Mouse (Mus musculus) midbrain, embryonic 12.5 days (tissue): ENCODE data around the gene Slc44a5. TPM values are rescaled to one million over a fixed set of nuclear protein-coding genes. Genes with fewer than 3 reads are reported as not detected.

ENCODE experiments used
- ATAC-seq: fragments of 200-750 bp; cut with Nextera tagmentation; 2 replicates; pipeline ENCODE4 v1.8.0; 2017; ENCODE audit warnings: low read depth, moderate TSS enrichment, moderate library complexity; ENCODE audit not compliant: low FRiP score
- H3K27ac ChIP-seq: fragments of 300-500 bp; sonication (generic); replicated peaks from 2 replicates; pipeline ENCODE4 v1.5.1; 2016; ENCODE audit warnings: mild to moderate bottlenecking
- H3K27me3 ChIP-seq: fragments of 300-500 bp; sonication (generic); 2 replicates; pipeline ENCODE4 v1.6.1; 2016; ENCODE audit warnings: mild to moderate bottlenecking
- H3K36me3 ChIP-seq: fragments of 300-500 bp; sonication (generic); 2 replicates; pipeline ENCODE4 v1.6.1; 2016
- H3K4me1 ChIP-seq: fragments of 300-500 bp; sonication (generic); 2 replicates; pipeline ENCODE4 v1.6.1; 2016
- H3K4me2 ChIP-seq: fragments of 300-500 bp; sonication (generic); replicated peaks from 2 replicates; pipeline ENCODE4 v1.6.1; 2016; ENCODE audit warnings: mild to moderate bottlenecking, moderate library complexity
- H3K4me3 ChIP-seq: fragments of 300-500 bp; sonication (generic); 2 replicates; pipeline ENCODE4 v1.5.1; 2016; ENCODE audit warnings: mild to moderate bottlenecking
- H3K9ac ChIP-seq: fragments of 300-500 bp; sonication (generic); replicated peaks from 2 replicates; pipeline ENCODE4 v1.6.1; 2016; ENCODE audit warnings: mild to moderate bottlenecking, moderate library complexity
- H3K9me3 ChIP-seq: fragments of 300-500 bp; sonication (generic); 2 replicates; pipeline ENCODE4 v1.6.1; 2016; ENCODE audit warnings: mild to moderate bottlenecking
- WGBS: fragments of 180-500 bp; shearing (Covaris S2); methylation state at CpG from one replicate; pipeline ENCODE4 v1.1.7; 2016; 5-methylcytosine and 5-hydroxymethylcytosine counted together
- polyA plus RNA-seq: library from polyadenylated mRNA; unstranded; fragments of >200 nt; fragmentation: Nextera tagmentation; extraction: Ambion mirVana; gene quantifications from 2 replicates; pipeline ENCODE4 v1.2.1, GENCODE M21; 2016

Gene Slc44a5
- 5.8 and 6.1 TPM in 2 replicates for polyA plus RNA-seq

DNA sequence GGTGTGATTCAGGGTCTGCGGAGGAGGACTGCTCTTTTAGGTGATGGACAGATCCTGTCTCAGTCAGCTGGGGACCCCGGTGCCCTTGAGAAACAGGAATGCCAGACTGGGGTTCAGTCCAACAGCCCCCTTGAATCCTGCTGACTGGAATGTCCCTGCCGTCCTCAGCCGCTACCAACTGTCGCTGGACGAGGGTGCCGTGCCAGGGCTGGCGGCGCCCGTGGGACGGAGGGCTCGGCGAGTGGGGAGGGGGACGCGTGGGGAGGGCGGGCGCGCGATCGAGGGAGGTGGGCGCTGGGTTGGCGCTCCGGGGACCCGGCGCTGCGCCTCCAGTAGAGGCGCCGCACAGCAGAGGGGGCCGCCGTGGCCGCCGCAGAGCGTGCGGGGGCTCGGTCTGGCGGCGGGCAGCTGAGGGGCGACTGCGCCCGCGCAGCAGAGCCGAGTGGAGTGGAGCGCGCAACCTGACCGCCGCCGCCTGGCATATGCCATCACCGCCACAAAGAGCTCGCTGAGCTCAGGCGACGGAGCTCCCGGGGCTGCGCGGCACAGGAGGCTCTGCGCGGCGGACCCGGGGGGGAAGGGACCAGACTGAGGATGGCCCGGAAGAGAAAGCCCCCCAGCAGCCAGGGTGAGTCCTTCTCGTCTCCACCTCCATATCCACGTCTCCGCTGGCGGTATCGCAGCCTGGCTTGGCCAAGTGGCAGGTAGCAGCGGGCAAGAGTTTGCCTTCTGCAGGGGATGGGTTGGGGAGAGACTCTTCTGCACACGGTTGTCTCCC lies at the start of gene Slc44a5:
TSS of gene Slc44a5 (plus strand) at position 266 of the 778 bp plus-strand sequence.
- H3K9me3 ChIP-seq = no peaks in the 10 kb centered on the region
- H3K4me2 ChIP-seq = peak within 1 kb of the TSS; percentile 98
- ATAC-seq = peak; percentile 83
- H3K27ac ChIP-seq = no peak within 1 kb of the TSS
- peak within 1 kb of the TSS; percentile 68 for H3K4me3 ChIP-seq
- H3K9ac ChIP-seq = peak within 1 kb of the TSS; percentile 68
- H3K36me3 ChIP-seq = no peaks in the 10 kb centered on the region
- peaks cover 18% of the 10 kb centered on the region for H3K4me1 ChIP-seq
- peaks cover 44% of the 10 kb centered on the region for H3K27me3 ChIP-seq
- under 1% methylated on average over 65 of the region's 66 CpGs for WGBS

DNA sequence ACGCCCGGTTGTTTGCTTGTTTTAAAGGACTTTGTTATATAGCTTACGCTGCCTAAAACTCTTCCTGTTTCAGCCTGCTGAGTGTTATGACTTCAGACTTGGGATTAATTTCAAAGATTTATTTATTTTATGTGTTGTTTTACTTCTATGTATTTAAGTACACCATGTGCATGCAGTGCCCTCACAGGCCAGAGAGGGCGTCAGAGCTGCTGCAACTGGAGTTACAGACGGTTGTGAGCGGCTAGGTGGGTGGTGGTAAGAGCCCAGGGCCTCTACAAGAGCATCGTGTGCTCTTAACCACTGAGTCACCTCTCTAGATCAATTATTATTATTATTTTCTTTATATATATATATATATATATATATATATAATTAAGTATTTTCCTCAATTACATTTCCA lies 46.9 kb upstream of the Slc44a5 start:
- Histone ChIP-seq H3K4me2 (no peak overlapping the region), H3K9me3 (no peaks in the 10 kb centered on the region), H3K4me3 (no peak overlapping the region), H3K27ac (no peak overlapping the region), H3K36me3 (peaks cover 57% of the 10 kb centered on the region), H3K9ac (no peak overlapping the region), H3K4me1 (no peaks in the 10 kb centered on the region), H3K27me3 (no peaks in the 10 kb centered on the region)
- 94% methylated on average over 7 of the region's 7 CpGs for WGBS
- no peak for ATAC-seq

DNA sequence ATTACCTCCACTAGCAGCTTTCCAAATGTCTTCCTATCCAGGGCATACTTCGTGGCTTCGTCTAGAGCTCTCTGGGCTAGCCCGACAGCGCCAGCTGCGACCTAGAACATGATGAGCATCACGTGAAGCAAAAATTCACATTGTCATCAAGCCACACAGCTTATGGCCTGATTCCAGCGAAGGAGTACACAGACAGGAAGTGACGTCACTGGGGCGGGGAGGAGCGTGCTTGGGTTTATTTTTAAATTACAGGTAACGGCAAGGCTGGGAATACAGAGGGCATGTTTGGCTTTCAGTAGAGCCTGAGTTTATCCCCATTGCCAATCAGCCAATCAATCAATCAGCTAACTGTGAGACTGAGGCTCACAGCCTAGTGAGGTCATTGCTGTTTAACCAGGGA lies 43.7 kb upstream of the Slc44a5 start:
- no peak overlapping the region for H3K27ac ChIP-seq
- H3K27me3 ChIP-seq = no peaks in the 10 kb centered on the region
- no peaks in the 10 kb centered on the region for H3K4me1 ChIP-seq
- H3K4me3 ChIP-seq = no peak overlapping the region
- H3K9me3 ChIP-seq = no peaks in the 10 kb centered on the region
- no peak overlapping the region for H3K9ac ChIP-seq
- WGBS = 95% methylated on average over 11 of the region's 11 CpGs
- ATAC-seq = no peak
- peaks cover 56% of the 10 kb centered on the region for H3K36me3 ChIP-seq
- H3K4me2 ChIP-seq = no peak overlapping the region

DNA sequence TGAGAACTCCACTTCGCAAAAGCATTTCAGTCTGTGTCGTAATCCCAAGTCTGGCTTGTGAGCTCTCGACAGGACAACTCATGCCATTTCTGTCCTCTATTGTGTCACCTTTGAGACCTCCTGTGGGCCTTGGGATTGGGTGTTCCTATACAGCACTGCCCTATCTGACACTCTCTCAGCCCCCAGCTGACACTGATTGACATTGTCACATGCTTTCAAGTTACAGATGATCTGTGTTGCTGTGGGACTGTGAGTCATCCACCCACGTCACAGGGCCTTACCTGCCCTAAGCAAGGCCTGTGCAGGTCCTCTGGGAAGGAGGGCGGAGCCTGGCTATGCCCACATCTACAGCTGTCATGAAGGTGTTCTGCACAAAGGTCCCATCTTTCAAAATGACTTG lies 40.8 kb upstream of the Slc44a5 start:
- Histone ChIP-seq H3K4me3 (no peak overlapping the region), H3K27ac (no peak overlapping the region), H3K9me3 (no peaks in the 10 kb centered on the region), H3K36me3 (peaks cover 61% of the 10 kb centered on the region), H3K4me1 (no peaks in the 10 kb centered on the region), H3K27me3 (no peaks in the 10 kb centered on the region), H3K9ac (no peak overlapping the region), H3K4me2 (no peak overlapping the region)
- WGBS = 96% methylated on average over 5 of the region's 5 CpGs
- no peak for ATAC-seq

DNA sequence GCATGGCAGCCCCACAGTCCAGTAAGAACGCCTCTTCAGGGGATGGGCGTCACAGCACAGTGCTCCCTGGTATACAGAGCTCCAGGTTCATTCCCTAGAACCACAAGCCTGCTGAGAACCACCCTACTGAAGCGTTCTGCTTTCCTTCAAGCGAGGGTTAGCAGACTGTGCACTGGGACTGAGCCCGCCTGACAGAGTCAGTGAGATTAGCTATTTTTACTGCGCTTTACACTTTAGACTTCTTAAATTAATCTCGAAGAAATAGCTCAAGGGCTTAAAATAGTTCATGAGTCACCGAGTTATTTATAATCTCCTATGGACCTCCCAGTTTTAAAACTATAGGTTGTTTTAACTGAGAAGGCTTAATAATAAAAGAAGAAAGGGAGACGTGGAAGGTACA lies 37.4 kb upstream of the Slc44a5 start:
- Histone ChIP-seq H3K9me3 (no peaks in the 10 kb centered on the region), H3K4me3 (no peak overlapping the region), H3K27ac (no peak overlapping the region), H3K9ac (no peak overlapping the region), H3K27me3 (no peaks in the 10 kb centered on the region), H3K4me1 (no peaks in the 10 kb centered on the region), H3K4me2 (no peak overlapping the region), H3K36me3 (peaks cover 50% of the 10 kb centered on the region)
- 91% methylated on average over 9 of the region's 9 CpGs for WGBS
- ATAC-seq = no peak

DNA sequence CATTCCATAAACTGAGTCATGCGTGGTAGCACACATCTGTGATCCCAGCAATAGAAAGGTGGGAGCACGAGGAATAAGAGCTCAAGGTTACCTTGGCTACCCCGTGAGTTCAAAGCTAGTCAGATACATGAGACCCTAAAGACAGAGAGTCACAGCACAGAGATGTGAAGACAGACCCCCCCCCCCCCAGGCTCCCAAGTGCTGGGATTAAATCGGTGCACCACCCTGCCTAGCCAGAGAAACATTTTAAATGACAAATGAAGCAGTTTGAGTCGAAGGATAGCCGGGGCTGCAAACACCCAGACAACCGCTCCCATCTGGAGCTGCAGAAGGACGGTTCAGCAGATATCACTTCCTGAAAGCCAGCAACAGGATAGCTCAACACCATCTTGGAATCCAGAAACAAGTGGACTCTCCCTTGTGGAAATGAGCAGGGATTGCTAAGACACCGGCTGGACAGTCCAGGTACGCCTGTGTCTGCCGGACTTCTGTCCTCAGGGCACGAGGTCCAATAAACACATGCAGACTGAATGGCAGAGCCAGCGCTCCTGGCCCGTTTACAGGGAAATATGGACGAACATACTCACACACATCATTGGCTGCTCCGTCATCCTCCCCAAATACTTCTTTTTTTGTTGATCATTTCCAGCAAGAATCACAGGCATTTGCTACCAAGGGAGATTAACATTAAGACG lies 36.0 kb upstream of the Slc44a5 start:
- ATAC-seq = no peak
- H3K27me3 ChIP-seq = no peaks in the 10 kb centered on the region
- no peaks in the 10 kb centered on the region for H3K9me3 ChIP-seq
- no peaks in the 10 kb centered on the region for H3K4me1 ChIP-seq
- H3K4me2 ChIP-seq = no peak overlapping the region
- H3K9ac ChIP-seq = no peak overlapping the region
- WGBS = 94% methylated on average over 17 of the region's 17 CpGs
- H3K4me3 ChIP-seq = no peak overlapping the region
- peaks cover 41% of the 10 kb centered on the region for H3K36me3 ChIP-seq
- H3K27ac ChIP-seq = no peak overlapping the region

DNA sequence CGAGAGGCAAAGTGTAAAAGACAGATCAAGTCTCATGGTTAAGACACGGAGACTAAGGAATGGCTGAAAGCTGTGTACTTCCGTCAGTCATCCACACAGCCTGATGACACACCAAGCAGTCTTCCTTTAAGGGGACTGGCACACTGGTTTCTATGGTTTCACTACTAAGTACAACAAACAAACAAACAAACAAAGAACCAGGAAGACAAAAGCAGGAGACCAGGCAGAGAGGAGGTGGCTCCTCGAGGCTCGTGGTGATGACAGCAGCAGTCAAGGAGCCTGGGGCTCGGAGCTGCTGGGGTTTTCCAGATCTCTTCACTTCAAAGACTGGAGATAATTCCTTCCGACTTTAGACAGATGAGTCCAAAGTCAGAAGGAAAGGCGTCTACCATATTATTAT lies 33.2 kb upstream of the Slc44a5 start:
- H3K4me3 ChIP-seq = no peak overlapping the region

DNA sequence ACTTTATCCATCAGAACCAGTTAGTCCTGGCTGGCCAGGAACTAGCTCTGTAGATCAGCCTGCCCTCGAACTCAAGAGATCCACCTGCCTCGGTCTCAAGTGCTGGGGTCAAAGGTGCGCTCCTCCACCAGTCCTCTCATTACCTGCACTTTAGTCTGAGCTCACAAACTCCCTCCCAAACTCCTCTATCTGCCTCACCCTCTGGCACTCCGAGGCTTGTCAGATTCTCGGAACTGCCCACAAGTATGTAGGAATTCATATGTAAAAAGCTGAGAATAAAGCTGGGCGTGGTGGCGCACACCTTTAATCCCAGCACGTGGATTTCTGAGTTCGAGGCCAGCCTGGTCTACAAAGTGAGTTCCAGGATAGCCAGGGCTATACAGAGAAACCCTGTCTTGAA lies 32.8 kb upstream of the Slc44a5 start:
- no peak overlapping the region for H3K27ac ChIP-seq
- peaks cover 27% of the 10 kb centered on the region for H3K36me3 ChIP-seq
- H3K4me1 ChIP-seq = peaks cover 11% of the 10 kb centered on the region
- ATAC-seq = no peak
- no peaks in the 10 kb centered on the region for H3K27me3 ChIP-seq
- H3K9me3 ChIP-seq = no peaks in the 10 kb centered on the region
- no peak overlapping the region for H3K4me2 ChIP-seq
- 92% methylated on average over 9 of the region's 9 CpGs for WGBS
- H3K4me3 ChIP-seq = no peak overlapping the region
- no peak overlapping the region for H3K9ac ChIP-seq

More for the DNA sequence above, 33.2 kb upstream of the Slc44a5 start:
- Histone ChIP-seq H3K4me1 (peaks cover 11% of the 10 kb centered on the region), H3K9me3 (no peaks in the 10 kb centered on the region), H3K27ac (no peak overlapping the region), H3K36me3 (peaks cover 27% of the 10 kb centered on the region), H3K9ac (no peak overlapping the region), H3K4me2 (no peak overlapping the region), H3K27me3 (no peaks in the 10 kb centered on the region)
- 82% methylated on average over 8 of the region's 8 CpGs for WGBS
- no peak for ATAC-seq

DNA sequence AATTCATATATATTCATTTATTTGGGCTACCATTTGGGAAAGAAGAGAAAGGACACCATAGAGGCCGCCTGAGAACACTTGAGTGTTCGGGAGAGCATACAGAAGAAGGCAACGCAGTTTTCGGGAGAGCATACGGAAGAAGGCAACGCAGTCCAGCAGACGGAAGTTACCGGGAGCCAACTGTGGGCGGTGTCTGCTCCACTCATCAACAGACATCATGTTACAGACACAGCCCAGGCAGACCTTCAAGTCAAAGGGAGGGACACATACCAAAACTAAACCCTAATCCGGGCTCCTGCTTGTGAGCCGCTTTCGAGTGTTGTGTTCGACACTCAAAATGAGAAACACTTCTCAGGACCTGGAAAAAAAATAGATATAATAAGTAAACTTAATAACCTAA lies 31.6 kb upstream of the Slc44a5 start:
- no peak overlapping the region for H3K9ac ChIP-seq
- H3K4me3 ChIP-seq = no peak overlapping the region
- ATAC-seq = no peak
- H3K4me1 ChIP-seq = peaks cover 11% of the 10 kb centered on the region
- WGBS = 95% methylated on average over 13 of the region's 13 CpGs
- H3K4me2 ChIP-seq = no peak overlapping the region
- peaks cover 22% of the 10 kb centered on the region for H3K36me3 ChIP-seq
- no peaks in the 10 kb centered on the region for H3K27me3 ChIP-seq
- no peaks in the 10 kb centered on the region for H3K9me3 ChIP-seq
- H3K27ac ChIP-seq = no peak overlapping the region

DNA sequence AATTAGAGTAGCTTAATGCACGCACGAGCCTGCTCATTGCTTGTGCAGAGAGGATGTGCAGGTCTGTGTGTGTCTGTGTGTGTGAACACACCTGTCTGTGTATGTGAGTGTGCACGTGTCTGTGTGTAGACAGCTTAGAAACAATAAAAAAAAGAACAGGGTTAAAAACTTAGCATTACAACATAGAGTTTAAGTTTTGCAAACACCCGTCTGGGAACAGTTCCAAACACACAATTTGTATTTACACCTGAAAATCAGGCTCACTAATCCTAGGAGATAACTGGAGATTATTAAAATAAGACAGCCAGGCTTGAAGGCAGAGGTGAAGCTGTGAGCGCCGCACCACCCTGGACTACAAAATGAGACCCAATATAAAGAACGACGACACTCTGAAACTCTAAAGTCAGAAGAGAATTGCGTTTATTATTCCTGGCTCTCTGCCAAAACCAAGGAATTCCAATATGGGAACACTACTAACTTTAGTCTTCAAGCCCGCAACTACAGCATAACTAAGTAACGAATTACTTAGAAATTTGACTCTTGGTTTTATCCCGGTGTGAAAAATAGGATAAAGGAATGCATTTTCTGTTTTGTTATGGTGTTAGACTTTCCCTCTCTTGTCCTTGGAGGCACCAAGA lies 30.1 kb upstream of the Slc44a5 start:
- Histone ChIP-seq H3K4me3 (peak overlapping the region; percentile 78), H3K9ac (peak overlapping the region; percentile 70; the same call in 1 of the 2 replicates), H3K9me3 (no peaks in the 10 kb centered on the region), H3K36me3 (peaks cover 7% of the 10 kb centered on the region; the same call in 1 of the 2 replicates), H3K4me2 (peak overlapping the region; percentile 64), H3K27me3 (no peaks in the 10 kb centered on the region), H3K27ac (no peak overlapping the region), H3K4me1 (peaks cover 11% of the 10 kb centered on the region)
- 42% methylated on average over 12 of the region's 12 CpGs for WGBS
- no peak for ATAC-seq

DNA sequence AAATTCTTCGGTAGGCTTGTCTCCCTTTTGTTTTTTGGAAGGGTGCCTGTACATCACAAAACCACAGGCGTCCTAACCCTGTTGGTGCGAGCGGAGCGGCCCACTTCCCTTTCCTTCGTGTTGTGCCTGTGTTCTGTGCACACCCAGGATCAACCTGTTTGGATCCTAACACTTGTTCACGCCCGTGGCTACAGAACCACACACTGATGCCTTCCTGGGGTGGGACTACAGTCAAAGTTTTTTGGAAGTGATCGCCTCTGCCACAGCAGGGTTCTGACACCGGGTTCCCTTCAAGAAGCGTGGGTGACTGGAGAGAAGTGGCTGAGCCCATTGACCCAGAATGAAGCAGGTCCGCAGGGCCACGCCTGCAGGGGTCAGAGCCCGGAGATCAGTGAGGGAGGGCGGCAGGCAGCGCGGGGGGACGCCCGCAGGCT lies 29.3 kb upstream of the Slc44a5 start:
- H3K4me3 ChIP-seq = peak overlapping the region; percentile 78
- no peaks in the 10 kb centered on the region for H3K9me3 ChIP-seq
- peak overlapping the region; percentile 64 for H3K4me2 ChIP-seq
- H3K27me3 ChIP-seq = no peaks in the 10 kb centered on the region
- H3K27ac ChIP-seq = peak overlapping the region; percentile 81
- WGBS = under 1% methylated on average over 19 of the region's 19 CpGs
- H3K4me1 ChIP-seq = peaks cover 11% of the 10 kb centered on the region
- ATAC-seq = peak; percentile 47
- H3K36me3 ChIP-seq = no peaks in the 10 kb centered on the region
- H3K9ac ChIP-seq = peak overlapping the region; percentile 70
